Mouse (Mus musculus): ENCODE measurements around the gene Tnfrsf18. TPM values are rescaled to one million over a fixed set of nuclear protein-coding genes. Genes with fewer than 3 reads are reported as not detected.

Gene Tnfrsf18
- 1.6 and 1.9 TPM in 2 replicates for polyA plus RNA-seq (2015; fragmentation: Nextera tagmentation; extraction: Ambion mirVana)

GRCm38 (mm10) chr4:156026013-156026412 lies at the start of gene Tnfrsf18:
Gene Tnfrsf18, plus strand, starts transcription at chr4:156026164.
- Histone ChIP-seq H3K27ac (ENCODE audit: low read length) (peak within 1 kb of the TSS; percentile 32; the same call in 1 of the 2 replicates), H3K36me3 (ENCODE audit: insufficient read depth, low read length) (no peaks in the 10 kb centered on the region), H3K4me3 (ENCODE audit: low read depth, low read length) (no peak within 1 kb of the TSS), H3K9me3 (ENCODE audit: low read length) (no peaks in the 10 kb centered on the region), H3K27me3 (replicated peaks; ENCODE audit: insufficient read depth, low read length) (no peaks in the 10 kb centered on the region), H3K4me1 (ENCODE audit: insufficient read depth, low read depth, low read length) (peaks cover 12% of the 10 kb centered on the region), H3K4me2 (replicated peaks; ENCODE audit: low read depth, low read length) (peak within 1 kb of the TSS; percentile 25; the same call in 1 of the 2 replicates), H3K9ac (replicated peaks; ENCODE audit: low read depth) (no peak within 1 kb of the TSS)
- ATAC-seq (peak; percentile 77), DNase-seq (ENCODE audit: low spot score) (peak; percentile 69)
- 2% methylated on average over 4 of the region's 4 CpGs for WGBS
- no peak for TF ChIP-seq EP300 (IDR thresholded peaks at IDR 0.05)
- TF ChIP-seq CTCF (IDR thresholded peaks at IDR 0.05): peak; percentile 56

- Histone ChIP-seq H3K36me3 (ENCODE audit: insufficient read depth, low read length) (no peaks in the 10 kb centered on the region), H3K4me2 (replicated peaks; ENCODE audit: low read depth, low read length) (no peak overlapping the region), H3K9ac (replicated peaks; ENCODE audit: low read depth) (no peak overlapping the region), H3K4me1 (ENCODE audit: insufficient read depth, low read depth, low read length) (no peaks in the 10 kb centered on the region), H3K4me3 (ENCODE audit: low read depth, low read length) (no peak overlapping the region), H3K9me3 (ENCODE audit: low read length) (no peaks in the 10 kb centered on the region), H3K27ac (ENCODE audit: low read length) (no peak overlapping the region), H3K27me3 (replicated peaks; ENCODE audit: insufficient read depth, low read length) (no peaks in the 10 kb centered on the region)
- 68% methylated on average over 12 of the region's 12 CpGs for WGBS
- DNase-seq (ENCODE audit: low spot score) (no peak), ATAC-seq (no peak)
- TF ChIP-seq CTCF (IDR thresholded peaks at IDR 0.05) (no peak), EP300 (IDR thresholded peaks at IDR 0.05) (no peak)
These were observed 44.4 kb upstream of the Tnfrsf18 start for GRCm38 (mm10) chr4:155981436-155982082.

- Histone ChIP-seq H3K27ac (ENCODE audit: low read length) (no peak overlapping the region), H3K4me3 (ENCODE audit: low read depth, low read length) (no peak overlapping the region), H3K4me1 (ENCODE audit: insufficient read depth, low read depth, low read length) (no peaks in the 10 kb centered on the region), H3K36me3 (ENCODE audit: insufficient read depth, low read length) (no peaks in the 10 kb centered on the region), H3K27me3 (replicated peaks; ENCODE audit: insufficient read depth, low read length) (no peaks in the 10 kb centered on the region), H3K9ac (replicated peaks; ENCODE audit: low read depth) (no peak overlapping the region), H3K9me3 (ENCODE audit: low read length) (no peaks in the 10 kb centered on the region), H3K4me2 (replicated peaks; ENCODE audit: low read depth, low read length) (no peak overlapping the region)
- no peak for TF ChIP-seq CTCF (IDR thresholded peaks at IDR 0.05)
- TF ChIP-seq EP300 (IDR thresholded peaks at IDR 0.05): no peak
- ATAC-seq (no peak), DNase-seq (ENCODE audit: low spot score) (no peak)
- 25% methylated on average over 2 of the region's 2 CpGs for WGBS
These were observed 42.2 kb upstream of the Tnfrsf18 start for GRCm38 (mm10) chr4:155983788-155984187.

- H3K27me3 ChIP-seq (replicated peaks; ENCODE audit: insufficient read depth, low read length): no peaks in the 10 kb centered on the region
- peak overlapping the region; percentile 68; the same call in 1 of the 2 replicates for H3K9ac ChIP-seq (replicated peaks; ENCODE audit: low read depth)
- H3K27ac ChIP-seq (ENCODE audit: low read length): peak overlapping the region; percentile 94
- no peak for ATAC-seq
- WGBS: 82% methylated on average over 22 of the region's 22 CpGs
- peak overlapping the region; percentile 96 for H3K4me2 ChIP-seq (replicated peaks; ENCODE audit: low read depth, low read length)
- peaks cover 15% of the 10 kb centered on the region; the same call in 1 of the 2 replicates for H3K4me1 ChIP-seq (ENCODE audit: insufficient read depth, low read depth, low read length)
- peak overlapping the region; percentile 59 for H3K4me3 ChIP-seq (ENCODE audit: low read depth, low read length)
- DNase-seq (ENCODE audit: low spot score): peak; percentile 18
- TF ChIP-seq EP300 (IDR thresholded peaks at IDR 0.05) (no peak), CTCF (IDR thresholded peaks at IDR 0.05) (no peak)
- H3K9me3 ChIP-seq (ENCODE audit: low read length): no peaks in the 10 kb centered on the region
- H3K36me3 ChIP-seq (ENCODE audit: insufficient read depth, low read length): no peaks in the 10 kb centered on the region
These were observed 34.6 kb upstream of the Tnfrsf18 start for GRCm38 (mm10) chr4:155991211-155991907.

- peak overlapping the region; percentile 68; the same call in 1 of the 2 replicates for H3K9ac ChIP-seq (replicated peaks; ENCODE audit: low read depth)
- TF ChIP-seq EP300 (IDR thresholded peaks at IDR 0.05) (no peak), CTCF (IDR thresholded peaks at IDR 0.05) (no peak)
- peak overlapping the region; percentile 96 for H3K4me2 ChIP-seq (replicated peaks; ENCODE audit: low read depth, low read length)
- peak overlapping the region; percentile 59 for H3K4me3 ChIP-seq (ENCODE audit: low read depth, low read length)
- H3K4me1 ChIP-seq (ENCODE audit: insufficient read depth, low read depth, low read length): peaks cover 15% of the 10 kb centered on the region; the same call in 1 of the 2 replicates
- peak overlapping the region; percentile 94 for H3K27ac ChIP-seq (ENCODE audit: low read length)
- WGBS: 23% methylated on average over 37 of the region's 37 CpGs
- H3K36me3 ChIP-seq (ENCODE audit: insufficient read depth, low read length): peaks cover 3% of the 10 kb centered on the region; the same call in 1 of the 2 replicates
- ATAC-seq (no peak; the same call in 1 of the 2 replicates), DNase-seq (ENCODE audit: low spot score) (no peak)
- H3K27me3 ChIP-seq (replicated peaks; ENCODE audit: insufficient read depth, low read length): no peaks in the 10 kb centered on the region
- no peaks in the 10 kb centered on the region for H3K9me3 ChIP-seq (ENCODE audit: low read length)
These were observed 34.1 kb upstream of the Tnfrsf18 start for GRCm38 (mm10) chr4:155991908-155992230.

GRCm38 (mm10) chr4:155992241-155992905 lies 33.6 kb upstream of the Tnfrsf18 start, which contains the start of the genes B3galt6 and Sdf4:
Gene B3galt6, minus strand, starts transcription at chr4:155992649.
Gene Sdf4, plus strand, starts transcription at chr4:155992872.
- 2% methylated on average over 91 of the region's 99 CpGs for WGBS
- ATAC-seq: peak; percentile 91
- Histone ChIP-seq H3K9me3 (ENCODE audit: low read length) (no peaks in the 10 kb centered on the region), H3K27ac (ENCODE audit: low read length) (peak within 1 kb of the TSS; percentile 94), H3K27me3 (replicated peaks; ENCODE audit: insufficient read depth, low read length) (no peaks in the 10 kb centered on the region), H3K4me2 (replicated peaks; ENCODE audit: low read depth, low read length) (peak within 1 kb of the TSS; percentile 96), H3K36me3 (ENCODE audit: insufficient read depth, low read length) (peaks cover 3% of the 10 kb centered on the region; the same call in 1 of the 2 replicates), H3K4me1 (ENCODE audit: insufficient read depth, low read depth, low read length) (peaks cover 15% of the 10 kb centered on the region; the same call in 1 of the 2 replicates), H3K4me3 (ENCODE audit: low read depth, low read length) (peak within 1 kb of the TSS; percentile 93), H3K9ac (replicated peaks; ENCODE audit: low read depth) (peak within 1 kb of the TSS; percentile 80)
- TF ChIP-seq CTCF (IDR thresholded peaks at IDR 0.05) (peak; percentile 91), EP300 (IDR thresholded peaks at IDR 0.05) (no peak)
- peak; percentile 95 for DNase-seq (ENCODE audit: low spot score)

Data from lung, postnatal 0 days (tissue).